Mouse (Mus musculus) heart, postnatal 36 days (tissue): Measurements from ENCODE around the gene Gm10220. TPM values are rescaled to one million over a fixed set of nuclear protein-coding genes. Genes with fewer than 3 reads are reported as not detected.
"Not testable (repeated sequence)": the region's sequence is repeated elsewhere in the genome, so short reads cannot be mapped to it uniquely, and the experiment has no call there.

ENCODE experiments used
- DNase-seq, 2 experiments: peaks; one replicate each; pipeline ENCODE4 v3.0.0; 2021 to 2022
- intact Hi-C: fragments of 180-260 bp; cut with DNase I; formaldehyde crosslinking; loops from one replicate; pipeline ENCODE4 v1.15.1; 2025
- total RNA-seq, 2 experiments: library from RNA; stranded (reverse); gene quantifications; 2 replicates each; pipeline ENCODE4 v1.2.3; 2021

The Gm10220 gene
- under 1 TPM in 1 of 2 experiments, not detected in 1; 0.08 TPM for total RNA-seq

DNA sequence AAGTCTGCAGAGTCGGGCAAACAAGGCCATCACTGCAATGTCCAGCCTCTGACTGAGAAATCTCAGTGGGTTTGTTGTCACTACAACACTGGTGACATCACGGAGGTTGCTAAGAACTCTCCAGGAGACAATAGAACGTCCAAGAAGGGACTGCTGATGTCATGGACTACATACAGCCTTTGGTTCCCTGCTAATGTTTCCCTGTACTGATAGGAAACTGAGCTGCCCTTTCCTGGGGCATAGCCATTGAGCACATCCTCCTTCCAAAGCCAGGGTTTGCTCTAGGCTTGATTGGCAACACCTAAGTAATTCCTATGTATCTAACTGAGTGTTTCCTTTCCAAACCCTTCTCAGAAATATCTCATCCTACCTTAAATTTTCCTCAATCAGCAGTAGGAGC is at the start of gene Gm10220:
Gene Gm10220 (minus strand): TSS at position 101 of the 400 bp plus-strand sequence.
- intact Hi-C loops, DNase-seq: not testable (repeated sequence)

DNA sequence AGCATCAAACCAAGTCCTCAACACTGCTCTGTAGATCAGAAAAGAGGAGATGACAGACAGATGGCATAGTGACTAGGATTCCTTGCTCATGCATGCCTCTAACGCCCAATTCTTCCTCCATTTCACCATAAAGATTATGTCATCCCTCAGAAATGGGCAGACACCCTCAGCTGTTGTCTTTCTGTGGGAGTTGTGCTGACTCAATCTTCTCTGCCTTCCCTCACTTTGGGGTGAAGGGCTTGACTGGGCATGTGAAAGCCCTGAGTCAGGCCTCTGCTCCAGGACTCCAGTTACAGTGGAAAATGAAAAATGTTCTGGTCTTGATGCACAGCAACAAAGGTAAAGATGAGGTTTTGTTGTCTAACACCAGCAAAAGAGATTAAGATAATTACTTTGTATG is 48.6 kb upstream of the Gm10220 start:
- no peak for DNase-seq
- intact Hi-C loops, result no loop called here

DNA sequence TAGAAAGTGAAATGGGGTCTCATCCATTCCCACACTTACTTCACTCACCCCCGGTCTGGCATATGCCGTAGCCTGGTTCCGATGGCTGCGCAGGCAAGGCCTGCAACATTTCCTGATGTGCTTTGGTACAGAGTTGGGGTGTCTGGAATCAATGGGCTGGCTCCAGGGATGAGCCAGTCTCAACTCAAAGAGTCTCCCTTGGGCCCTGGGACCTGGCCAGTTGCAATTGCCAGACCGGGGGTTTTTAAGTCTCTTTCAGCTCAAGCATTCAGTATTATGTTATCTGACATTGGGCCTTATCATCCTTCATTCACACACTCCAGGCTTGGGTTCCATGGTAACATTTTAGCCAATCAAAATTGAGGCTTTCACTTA is 44.6 kb upstream of the Gm10220 start:
- intact Hi-C loops, result no loop called here
- DNase-seq, result no peak

DNA sequence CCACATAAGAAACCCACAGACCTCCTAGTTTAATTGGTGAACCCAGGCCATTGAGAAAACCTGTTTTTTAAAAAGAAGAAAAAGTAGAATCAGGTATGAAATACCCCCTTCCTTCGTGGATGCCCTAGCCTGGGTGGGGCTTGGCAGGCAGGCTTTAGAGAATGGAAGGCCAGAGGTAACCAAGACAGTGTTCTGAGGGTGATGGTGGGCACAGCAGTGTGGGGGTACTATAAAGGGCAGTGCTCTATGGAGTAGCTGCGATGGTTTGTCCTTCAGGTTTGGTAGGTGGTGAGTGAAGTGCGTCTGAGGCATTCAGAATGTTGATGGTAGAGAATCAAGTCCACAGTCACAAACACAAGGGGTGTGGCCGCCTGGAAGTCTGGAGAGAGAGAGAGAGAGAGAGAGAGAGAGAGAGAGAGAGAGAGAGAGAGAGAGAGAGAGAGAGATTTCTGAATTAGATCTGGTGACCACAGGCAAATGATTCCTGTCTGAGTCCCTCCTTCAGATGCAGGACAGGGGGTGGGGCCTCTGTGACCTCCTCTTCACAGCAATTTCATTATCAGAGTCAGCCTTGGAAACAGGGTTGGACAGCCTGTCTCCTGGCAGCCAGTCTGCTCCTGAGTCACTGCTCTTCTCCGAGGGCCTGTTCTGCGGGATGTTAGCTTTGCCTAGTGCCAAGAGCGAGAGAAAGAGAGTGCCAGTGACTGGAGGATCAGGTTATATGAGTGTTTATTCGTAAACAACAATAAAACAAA is 44.0 kb upstream of the Gm10220 start:
- peak; percentile 18 to 43 for DNase-seq
- intact Hi-C loops, result no loop called here

DNA sequence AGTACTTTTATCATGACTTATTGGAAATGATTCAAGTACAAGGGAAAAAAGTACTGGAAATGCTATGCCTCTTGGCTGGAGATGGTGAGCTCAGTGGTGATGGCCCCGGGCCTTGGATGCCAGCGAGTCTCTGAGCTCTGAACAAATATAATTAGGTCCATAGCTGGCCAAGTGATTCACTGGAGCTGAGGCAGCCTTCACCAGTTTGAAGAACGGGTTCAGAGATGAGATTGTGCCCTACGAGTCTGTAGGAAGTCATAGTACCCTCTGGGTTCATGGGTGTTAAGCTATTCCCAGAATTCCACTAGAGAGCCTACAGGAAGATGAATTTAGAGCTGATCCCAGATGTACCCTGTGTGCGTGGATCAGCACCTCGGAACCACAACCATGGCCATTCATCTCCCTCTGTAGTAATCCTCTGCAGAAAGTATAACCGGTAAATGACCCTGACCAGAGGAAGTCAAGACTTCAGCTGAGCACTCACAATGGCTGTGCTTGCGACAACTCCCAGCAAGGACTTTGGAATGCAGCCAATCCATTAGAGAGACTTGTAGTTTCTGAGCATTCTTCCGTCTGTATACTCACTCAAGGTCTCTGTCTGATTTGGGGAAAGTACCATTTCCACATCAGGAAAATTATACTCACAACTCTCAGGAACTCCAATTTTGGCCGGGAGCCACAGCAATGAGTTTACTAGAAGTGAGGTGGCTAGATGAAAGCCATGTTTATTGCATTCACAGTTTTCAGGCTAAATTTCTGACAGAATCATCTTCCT is 36.4 kb upstream of the Gm10220 start:
- intact Hi-C loops, result no loop called here
- DNase-seq, result no peak

DNA sequence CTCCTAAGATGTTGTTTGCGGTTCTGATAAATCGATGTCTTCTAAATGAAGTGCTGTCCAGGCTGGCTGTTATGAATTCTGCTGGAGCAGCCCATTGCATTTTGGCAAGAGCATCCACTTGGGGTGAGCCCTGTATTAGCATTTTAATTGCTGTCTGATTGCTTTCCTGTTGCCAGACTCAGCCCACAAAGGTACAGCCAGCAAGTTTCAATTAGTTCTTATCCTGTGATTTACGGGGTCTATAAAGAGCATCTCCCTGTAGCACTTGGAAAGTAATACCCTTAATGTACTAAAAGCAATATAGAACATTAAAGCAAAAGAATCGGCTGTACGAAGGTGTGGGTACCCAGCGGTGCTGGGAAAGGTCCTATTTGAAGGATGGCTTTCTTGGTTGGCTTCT is 21.7 kb upstream of the Gm10220 start:
- DNase-seq, result no peak
- intact Hi-C loops, result no loop called here

DNA sequence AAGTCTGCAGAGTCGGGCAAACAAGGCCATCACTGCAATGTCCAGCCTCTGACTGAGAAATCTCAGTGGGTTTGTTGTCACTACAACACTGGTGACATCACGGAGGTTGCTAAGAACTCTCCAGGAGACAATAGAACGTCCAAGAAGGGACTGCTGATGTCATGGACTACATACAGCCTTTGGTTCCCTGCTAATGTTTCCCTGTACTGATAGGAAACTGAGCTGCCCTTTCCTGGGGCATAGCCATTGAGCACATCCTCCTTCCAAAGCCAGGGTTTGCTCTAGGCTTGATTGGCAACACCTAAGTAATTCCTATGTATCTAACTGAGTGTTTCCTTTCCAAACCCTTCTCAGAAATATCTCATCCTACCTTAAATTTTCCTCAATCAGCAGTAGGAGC is 16.0 kb downstream of the Gm10220 start, which contains the start of gene 5031410I06Rik:
Gene 5031410I06Rik (minus strand): TSS at position 101 of the 400 bp plus-strand sequence.
- DNase-seq, intact Hi-C loops: not testable (repeated sequence)

DNA sequence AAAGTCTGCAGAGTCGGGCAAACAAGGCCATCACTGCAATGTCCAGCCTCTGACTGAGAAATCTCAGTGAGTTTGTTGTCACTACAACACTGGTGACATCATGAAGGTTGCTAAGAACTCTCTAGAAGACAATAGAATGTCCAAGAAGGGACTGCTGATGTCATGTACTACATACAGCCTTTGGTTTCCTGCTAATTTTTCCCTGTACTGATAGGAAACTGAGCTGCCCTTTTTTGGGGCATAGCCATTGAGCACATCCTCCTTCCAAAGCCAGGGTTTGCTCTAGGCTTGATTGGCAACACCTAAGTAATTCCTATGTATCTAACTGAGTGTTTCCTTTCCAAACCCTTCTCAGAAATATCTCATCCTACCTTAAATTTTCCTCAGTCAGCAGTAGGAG is 32.0 kb downstream of the Gm10220 start, which contains the start of gene Gm10471:
Gene Gm10471 (minus strand): TSS at position 101 of the 400 bp plus-strand sequence.
- DNase-seq, intact Hi-C loops: not testable (repeated sequence)

DNA sequence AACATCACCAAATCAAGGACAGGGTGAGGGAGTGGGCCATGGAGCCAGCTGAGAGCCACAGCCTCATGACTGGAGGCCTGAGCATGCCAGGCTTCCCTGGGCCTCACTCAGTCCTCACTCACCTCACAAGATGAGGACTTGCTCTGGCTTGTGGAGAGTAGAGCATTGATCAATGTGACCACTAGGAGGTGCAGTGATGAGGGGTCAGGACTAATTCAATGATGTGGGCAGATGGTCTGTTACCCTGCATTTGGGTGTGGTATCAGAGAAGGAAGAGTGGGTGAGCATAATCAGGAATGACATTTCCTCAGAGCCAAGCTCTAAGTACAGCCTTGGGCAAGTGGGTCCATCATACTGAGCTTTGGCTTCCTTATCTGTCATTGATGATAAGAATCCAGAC is 42.2 kb downstream of the Gm10220 start:
- DNase-seq, intact Hi-C loops: not testable (repeated sequence)

DNA sequence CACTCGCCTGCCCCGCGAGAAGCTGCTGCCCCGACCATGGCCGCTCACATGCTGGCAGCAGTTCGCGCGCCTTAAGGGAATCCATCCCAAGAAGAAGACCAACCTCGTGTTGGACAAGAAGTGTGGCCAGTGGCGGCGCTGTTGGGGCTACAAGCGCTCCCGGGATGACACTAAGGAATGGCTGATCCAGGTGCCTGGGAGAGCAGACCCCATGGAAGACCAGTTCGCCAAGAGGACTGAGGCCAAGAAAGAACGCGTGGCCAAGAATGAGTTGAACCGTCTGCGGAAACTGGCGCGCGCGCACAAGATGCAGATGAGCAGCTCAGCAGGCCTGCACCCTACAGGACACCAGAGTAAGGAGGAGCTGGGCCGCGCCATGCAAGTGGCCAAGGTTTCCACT is 50.5 kb downstream of the Gm10220 start:
- intact Hi-C loops, result no loop called here
- DNase-seq, result no peak

Other genes with a start within 250 kb of the Gm10220 start
- gene Gm21663, start 179.0 kb downstream of the Gm10220 start, total RNA-seq, result not detected
- gene Gm21671, start 167.0 kb downstream of the Gm10220 start, total RNA-seq, result not detected
- gene Gm21680, start 148.8 kb downstream of the Gm10220 start, total RNA-seq, result not detected
- gene Gm21698, start 132.8 kb downstream of the Gm10220 start, total RNA-seq, result under 1 TPM in 1 of 2 experiments, not detected in 1; 0.60 TPM
- gene Gm1979, start 116.6 kb downstream of the Gm10220 start, total RNA-seq, result not detected
- gene Gm5862, start 98.5 kb downstream of the Gm10220 start, total RNA-seq, result not detected
- gene Speer4a, start 81.9 kb downstream of the Gm10220 start, total RNA-seq, result not detected
- not detected for gene Gm7347, start 62.8 kb downstream of the Gm10220 start, total RNA-seq
- not detected for gene Gm10471, start 32.1 kb downstream of the Gm10220 start, total RNA-seq
- not detected for gene 5031410I06Rik, start 16.1 kb downstream of the Gm10220 start, total RNA-seq
- not detected for gene Gm7361, start 136.3 kb upstream of the Gm10220 start, total RNA-seq